Mouse (Mus musculus): ENCODE results near the gene Muc5b. TPM values are rescaled to one million over a fixed set of nuclear protein-coding genes. Genes with fewer than 3 reads are reported as not detected.

Muc5b gene
- total and polyA plus RNA-seq, 2 experiments from 2014 or later: 0.01 to 0.08 TPM

DNA sequence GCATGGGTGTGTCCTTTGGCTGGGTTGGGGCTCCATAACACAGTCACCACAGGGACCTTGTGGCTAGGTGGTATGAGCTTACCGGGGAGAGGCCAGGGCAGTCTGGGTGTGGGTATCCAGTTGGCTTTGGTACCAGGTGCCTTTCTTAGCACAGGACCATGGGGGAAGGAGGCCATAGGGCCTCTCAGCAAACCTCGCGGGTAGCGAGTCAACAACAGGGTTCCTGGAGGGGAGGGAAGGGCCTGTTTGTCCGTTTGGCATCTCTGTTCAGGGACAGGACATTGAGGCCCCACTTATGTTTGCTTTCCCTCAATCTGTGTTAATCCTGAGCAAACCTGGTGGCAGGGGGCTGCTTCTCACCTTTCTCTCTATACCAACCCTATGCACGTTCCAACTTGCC, 15.2 kb upstream of the Muc5b start:
- no peaks in the 10 kb centered on the region for H3K36me3 ChIP-seq (replicated peaks; ENCODE audit: control insufficient read depth, insufficient read depth, low read length)
- no peak overlapping the region for H3K4me2 ChIP-seq (ENCODE audit: low read depth, low read length)
- no peak for ATAC-seq (ENCODE audit: insufficient read depth, low read depth)
- no peaks in the 10 kb centered on the region for H3K9me3 ChIP-seq (replicated peaks; ENCODE audit: control insufficient read depth, low read length)
- no peaks in the 10 kb centered on the region for H3K4me1 ChIP-seq (ENCODE audit: control insufficient read depth, insufficient read depth)
- TF ChIP-seq EP300 (IDR thresholded peaks at IDR 0.05; ENCODE audit: low read depth) (no peak), CTCF (IDR thresholded peaks at IDR 0.05; ENCODE audit: low read depth) (no peak)
- no peak for DNase-seq (ENCODE audit: low spot score)
- no peaks in the 10 kb centered on the region for H3K27me3 ChIP-seq (ENCODE audit: control insufficient read depth, insufficient read depth, low read length)
- no peak overlapping the region for H3K4me3 ChIP-seq (ENCODE audit: low read depth, low read length)
- WGBS: 75% methylated on average over 6 of the region's 6 CpGs
- H3K9ac ChIP-seq (replicated peaks; ENCODE audit: low read depth, low read length): no peak overlapping the region
- no peak overlapping the region for H3K27ac ChIP-seq (ENCODE audit: low read depth)

- Histone ChIP-seq H3K27ac (ENCODE audit: low read depth) (no peak overlapping the region), H3K4me1 (ENCODE audit: control insufficient read depth, insufficient read depth) (no peaks in the 10 kb centered on the region), H3K4me3 (ENCODE audit: low read depth, low read length) (no peak overlapping the region), H3K36me3 (replicated peaks; ENCODE audit: control insufficient read depth, insufficient read depth, low read length) (no peaks in the 10 kb centered on the region), H3K9me3 (replicated peaks; ENCODE audit: control insufficient read depth, low read length) (no peaks in the 10 kb centered on the region), H3K4me2 (ENCODE audit: low read depth, low read length) (no peak overlapping the region), H3K27me3 (ENCODE audit: control insufficient read depth, insufficient read depth, low read length) (no peaks in the 10 kb centered on the region), H3K9ac (replicated peaks; ENCODE audit: low read depth, low read length) (no peak overlapping the region)
- WGBS: 85% methylated on average over 9 of the region's 9 CpGs
- ATAC-seq (ENCODE audit: insufficient read depth, low read depth) (no peak), DNase-seq (ENCODE audit: low spot score) (no peak)
- TF ChIP-seq CTCF (IDR thresholded peaks at IDR 0.05; ENCODE audit: low read depth) (no peak), EP300 (IDR thresholded peaks at IDR 0.05; ENCODE audit: low read depth) (no peak)
Observed at GRCm38 (mm10) chr7:141824398-141824797, 14.5 kb upstream of the Muc5b start.

DNA sequence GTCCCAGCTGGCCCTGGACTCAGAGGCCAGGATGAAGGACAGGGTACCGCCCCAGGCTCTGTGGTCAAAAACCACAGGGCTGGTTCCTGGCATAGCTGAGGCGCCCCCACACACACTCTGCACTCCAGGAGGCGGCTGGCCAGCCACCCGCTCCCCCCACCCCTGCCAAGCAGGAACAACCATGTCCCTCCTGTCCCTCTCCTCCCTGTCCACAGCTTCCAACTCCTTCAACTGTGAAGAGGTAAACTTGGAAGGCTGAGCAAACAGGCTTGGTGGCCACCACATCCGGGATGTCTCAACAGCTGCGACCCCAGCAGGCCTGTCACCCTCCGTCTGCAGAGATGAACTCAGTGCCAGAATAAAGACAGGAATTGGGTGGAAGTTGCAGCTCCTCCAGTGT, 2.9 kb upstream of the Muc5b start:
- TF ChIP-seq CTCF (IDR thresholded peaks at IDR 0.05; ENCODE audit: low read depth): no peak
- no peak for TF ChIP-seq EP300 (IDR thresholded peaks at IDR 0.05; ENCODE audit: low read depth)
- Histone ChIP-seq H3K27me3 (ENCODE audit: control insufficient read depth, insufficient read depth, low read length) (no peaks in the 10 kb centered on the region), H3K36me3 (replicated peaks; ENCODE audit: control insufficient read depth, insufficient read depth, low read length) (no peaks in the 10 kb centered on the region), H3K4me2 (ENCODE audit: low read depth, low read length) (no peak overlapping the region), H3K4me3 (ENCODE audit: low read depth, low read length) (no peak overlapping the region), H3K27ac (ENCODE audit: low read depth) (no peak overlapping the region), H3K4me1 (ENCODE audit: control insufficient read depth, insufficient read depth) (peaks cover 18% of the 10 kb centered on the region), H3K9ac (replicated peaks; ENCODE audit: low read depth, low read length) (no peak overlapping the region), H3K9me3 (replicated peaks; ENCODE audit: control insufficient read depth, low read length) (no peaks in the 10 kb centered on the region)
- WGBS: 55% methylated on average over 7 of the region's 7 CpGs
- no peak for DNase-seq (ENCODE audit: low spot score)
- no peak for ATAC-seq (ENCODE audit: insufficient read depth, low read depth)

DNA sequence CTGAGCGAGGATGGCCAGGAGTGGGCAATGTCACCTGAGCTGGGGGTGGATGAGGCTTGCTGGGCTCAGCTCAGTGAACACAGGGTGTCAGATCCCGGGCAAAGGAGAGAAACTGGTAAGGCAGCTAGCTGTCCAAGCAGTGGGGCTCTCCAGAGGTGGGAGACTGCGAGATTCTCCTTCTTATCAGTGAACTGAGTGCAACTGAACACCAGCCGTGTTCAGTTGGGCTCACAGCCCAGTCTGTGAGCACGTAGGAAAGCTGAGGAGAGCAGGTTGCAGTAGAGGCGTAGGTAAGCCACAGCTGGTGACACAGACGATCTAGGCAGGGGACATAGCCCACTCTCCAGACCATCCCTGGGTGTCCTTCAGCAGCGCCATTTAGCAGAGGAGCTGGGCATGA, 2.4 kb upstream of the Muc5b start:
- WGBS: 34% methylated on average over 8 of the region's 8 CpGs

GRCm38 (mm10) chr7:141840354-141840753, 1.5 kb downstream of the Muc5b start:
- no peak for DNase-seq (ENCODE audit: low spot score)
- no peaks in the 10 kb centered on the region; the same call in 1 of the 2 replicates for H3K27me3 ChIP-seq (ENCODE audit: control insufficient read depth, insufficient read depth, low read length)
- no peak overlapping the region for H3K4me3 ChIP-seq (ENCODE audit: low read depth, low read length)
- TF ChIP-seq CTCF (IDR thresholded peaks at IDR 0.05; ENCODE audit: low read depth): no peak
- no peak for TF ChIP-seq EP300 (IDR thresholded peaks at IDR 0.05; ENCODE audit: low read depth)
- H3K9me3 ChIP-seq (replicated peaks; ENCODE audit: control insufficient read depth, low read length): no peaks in the 10 kb centered on the region
- ATAC-seq (ENCODE audit: insufficient read depth, low read depth): no peak
- no peak overlapping the region for H3K4me2 ChIP-seq (ENCODE audit: low read depth, low read length)
- no peak overlapping the region for H3K9ac ChIP-seq (replicated peaks; ENCODE audit: low read depth, low read length)
- H3K27ac ChIP-seq (ENCODE audit: low read depth): no peak overlapping the region
- H3K36me3 ChIP-seq (replicated peaks; ENCODE audit: control insufficient read depth, insufficient read depth, low read length): no peaks in the 10 kb centered on the region
- peaks cover 18% of the 10 kb centered on the region for H3K4me1 ChIP-seq (ENCODE audit: control insufficient read depth, insufficient read depth)
- 87% methylated on average over 10 of the region's 10 CpGs for WGBS

More for the DNA sequence above, 2.4 kb upstream of the Muc5b start:
- H3K4me1 ChIP-seq (ENCODE audit: control insufficient read depth, insufficient read depth): peaks cover 18% of the 10 kb centered on the region
- DNase-seq (ENCODE audit: low spot score): peak; percentile 22
- H3K27me3 ChIP-seq (ENCODE audit: control insufficient read depth, insufficient read depth, low read length): no peaks in the 10 kb centered on the region
- H3K9me3 ChIP-seq (replicated peaks; ENCODE audit: control insufficient read depth, low read length): no peaks in the 10 kb centered on the region
- no peak overlapping the region for H3K27ac ChIP-seq (ENCODE audit: low read depth)
- ATAC-seq (ENCODE audit: insufficient read depth, low read depth): peak; percentile 50; the same call in 1 of the 2 replicates
- no peak overlapping the region for H3K4me3 ChIP-seq (ENCODE audit: low read depth, low read length)
- H3K4me2 ChIP-seq (ENCODE audit: low read depth, low read length): no peak overlapping the region
- TF ChIP-seq CTCF (IDR thresholded peaks at IDR 0.05; ENCODE audit: low read depth) (no peak), EP300 (IDR thresholded peaks at IDR 0.05; ENCODE audit: low read depth) (no peak)
- no peak overlapping the region for H3K9ac ChIP-seq (replicated peaks; ENCODE audit: low read depth, low read length)
- no peaks in the 10 kb centered on the region for H3K36me3 ChIP-seq (replicated peaks; ENCODE audit: control insufficient read depth, insufficient read depth, low read length)

DNA sequence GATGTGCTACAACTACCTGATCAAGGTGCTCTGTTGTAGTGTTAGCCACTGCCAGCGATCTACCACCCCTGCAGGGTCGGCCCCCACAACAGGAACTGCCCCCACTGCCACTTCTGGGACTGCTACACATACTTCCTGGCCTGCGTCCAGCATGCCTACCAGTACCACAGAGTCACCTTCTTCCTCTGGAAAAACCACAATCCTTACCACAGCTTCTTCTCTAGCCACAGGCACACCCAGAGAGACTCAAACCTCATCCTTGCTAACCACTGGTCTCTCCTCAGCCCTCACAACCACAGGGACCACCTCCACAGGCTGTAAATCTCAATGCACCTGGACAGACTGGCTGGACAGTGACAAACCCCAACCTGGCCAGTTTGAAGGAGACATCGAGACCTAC, 22.2 kb downstream of the Muc5b start:
- Histone ChIP-seq H3K4me1 (ENCODE audit: control insufficient read depth, insufficient read depth) (no peaks in the 10 kb centered on the region), H3K27me3 (ENCODE audit: control insufficient read depth, insufficient read depth, low read length) (no peaks in the 10 kb centered on the region), H3K4me3 (ENCODE audit: low read depth, low read length) (no peak overlapping the region), H3K4me2 (ENCODE audit: low read depth, low read length) (no peak overlapping the region), H3K27ac (ENCODE audit: low read depth) (no peak overlapping the region), H3K9ac (replicated peaks; ENCODE audit: low read depth, low read length) (no peak overlapping the region), H3K36me3 (replicated peaks; ENCODE audit: control insufficient read depth, insufficient read depth, low read length) (no peaks in the 10 kb centered on the region), H3K9me3 (replicated peaks; ENCODE audit: control insufficient read depth, low read length) (no peaks in the 10 kb centered on the region)
- TF ChIP-seq EP300 (IDR thresholded peaks at IDR 0.05; ENCODE audit: low read depth) (no peak), CTCF (IDR thresholded peaks at IDR 0.05; ENCODE audit: low read depth) (no peak)
- no peak for ATAC-seq (ENCODE audit: insufficient read depth, low read depth)
- WGBS: 67% methylated on average over 4 of the region's 4 CpGs
- DNase-seq (ENCODE audit: low spot score): no peak

Measured in heart, postnatal 0 days (tissue).